Mouse (Mus musculus): ENCODE results near the gene Ogdh. TPM values are rescaled to one million over a fixed set of nuclear protein-coding genes. Genes with fewer than 3 reads are reported as not detected.

The Ogdh gene
- total and polyA plus RNA-seq, 3 experiments, result 91.8 to 118 (median 94.9) TPM

GRCm38 (mm10) chr11:6403830-6404405 is 112.5 kb downstream of the Ogdh start:
- no peaks in the 10 kb centered on the region for H3K9me3 ChIP-seq (replicated peaks; ENCODE audit: insufficient read depth, low read length)
- no peak overlapping the region for H3K27ac ChIP-seq (ENCODE audit: control insufficient read depth, low read depth, low read length)
- H3K36me3 ChIP-seq (ENCODE audit: control insufficient read depth in 1 of 2, insufficient read depth in 2 of 2, low read length in 2 of 2), result peaks cover 0 to 13% of the 10 kb centered on the region in 2 experiments; a peak in 2 of 4 replicates
- H3K4me1 ChIP-seq (ENCODE audit: control insufficient read depth in 1 of 2, insufficient read depth in 2 of 2, low read length in 2 of 2), result no peaks in the 10 kb centered on the region
- no peak for TF ChIP-seq EP300 (IDR thresholded peaks at IDR 0.05; ENCODE audit: low read depth in 1 of 2, low read length in 2 of 2)
- TF ChIP-seq CHD1 (IDR thresholded peaks at IDR 0.05; ENCODE audit: low read depth, low read length), result no peak
- no peak for TF ChIP-seq SMC3 (IDR thresholded peaks at IDR 0.05; ENCODE audit: low read depth, low read length)
- no peak for TF ChIP-seq CHD2 (IDR thresholded peaks at IDR 0.05; ENCODE audit: low read length)
- H3K9ac ChIP-seq (ENCODE audit: control insufficient read depth, low read depth, low read length, poor library complexity, severe bottlenecking), result no peak overlapping the region
- no peak for DNase-seq (ENCODE audit: low read depth, low spot score)
- no peaks in the 10 kb centered on the region for H3K79me2 ChIP-seq (ENCODE audit: control insufficient read depth, insufficient read depth, low read length, poor library complexity)
- no peaks in the 10 kb centered on the region for H3K27me3 ChIP-seq (ENCODE audit: control insufficient read depth in 1 of 2, insufficient read depth in 2 of 2, low read length in 2 of 2)
- no peak overlapping the region for H3K4me3 ChIP-seq (ENCODE audit: control insufficient read depth in 1 of 2, insufficient read depth in 1 of 2, low read depth in 2 of 2, low read length in 2 of 2)

- H3K27me3 ChIP-seq (ENCODE audit: control insufficient read depth in 1 of 2, insufficient read depth in 2 of 2, low read length in 2 of 2), result no peaks in the 10 kb centered on the region
- no peak for DNase-seq (ENCODE audit: low read depth, low spot score)
- no peaks in the 10 kb centered on the region for H3K9me3 ChIP-seq (replicated peaks; ENCODE audit: insufficient read depth, low read length)
- no peak overlapping the region for H3K27ac ChIP-seq (ENCODE audit: control insufficient read depth, low read depth, low read length)
- no peak overlapping the region for H3K9ac ChIP-seq (ENCODE audit: control insufficient read depth, low read depth, low read length, poor library complexity, severe bottlenecking)
- H3K4me3 ChIP-seq (ENCODE audit: control insufficient read depth in 1 of 2, insufficient read depth in 1 of 2, low read depth in 2 of 2, low read length in 2 of 2), result no peak overlapping the region
- H3K36me3 ChIP-seq (ENCODE audit: control insufficient read depth in 1 of 2, insufficient read depth in 2 of 2, low read length in 2 of 2), result peaks cover 0 to 13% of the 10 kb centered on the region in 2 experiments; a peak in 2 of 4 replicates
- TF ChIP-seq TBP (IDR thresholded peaks at IDR 0.05; ENCODE audit: low read depth, low read length), result no peak
- TF ChIP-seq BHLHE40 (IDR thresholded peaks at IDR 0.05; ENCODE audit: borderline replicate concordance, low read depth, low read length), result no peak
- TF ChIP-seq UBTF (IDR thresholded peaks at IDR 0.05; ENCODE audit: borderline replicate concordance, insufficient read depth, low read depth, low read length), result no peak
- no peak for TF ChIP-seq MXI1 (IDR thresholded peaks at IDR 0.05; ENCODE audit: low read depth, low read length)
- no peaks in the 10 kb centered on the region for H3K79me2 ChIP-seq (ENCODE audit: control insufficient read depth, insufficient read depth, low read length, poor library complexity)
- no peaks in the 10 kb centered on the region for H3K4me1 ChIP-seq (ENCODE audit: control insufficient read depth in 1 of 2, insufficient read depth in 2 of 2, low read length in 2 of 2)
Measured at GRCm38 (mm10) chr11:6404699-6405566, 113.5 kb downstream of the Ogdh start.

GRCm38 (mm10) chr11:6405591-6406081 is 114.2 kb downstream of the Ogdh start:
- no peak overlapping the region for H3K4me3 ChIP-seq (ENCODE audit: control insufficient read depth in 1 of 2, insufficient read depth in 1 of 2, low read depth in 2 of 2, low read length in 2 of 2)
- DNase-seq (ENCODE audit: low read depth, low spot score), result no peak
- no peak overlapping the region for H3K9ac ChIP-seq (ENCODE audit: control insufficient read depth, low read depth, low read length, poor library complexity, severe bottlenecking)
- no peaks in the 10 kb centered on the region for H3K79me2 ChIP-seq (ENCODE audit: control insufficient read depth, insufficient read depth, low read length, poor library complexity)
- no peak overlapping the region for H3K27ac ChIP-seq (ENCODE audit: control insufficient read depth, low read depth, low read length)
- TF ChIP-seq CHD1 (IDR thresholded peaks at IDR 0.05; ENCODE audit: low read depth, low read length), result no peak
- TF ChIP-seq POLR2AphosphoS5 (IDR thresholded peaks at IDR 0.05; ENCODE audit: borderline replicate concordance, low read depth, low read length), result no peak
- H3K4me1 ChIP-seq (ENCODE audit: control insufficient read depth in 1 of 2, insufficient read depth in 2 of 2, low read length in 2 of 2), result no peaks in the 10 kb centered on the region
- peaks cover 0 to 13% of the 10 kb centered on the region in 2 experiments; a peak in 2 of 4 replicates for H3K36me3 ChIP-seq (ENCODE audit: control insufficient read depth in 1 of 2, insufficient read depth in 2 of 2, low read length in 2 of 2)
- H3K27me3 ChIP-seq (ENCODE audit: control insufficient read depth in 1 of 2, insufficient read depth in 2 of 2, low read length in 2 of 2), result no peaks in the 10 kb centered on the region
- no peaks in the 10 kb centered on the region for H3K9me3 ChIP-seq (replicated peaks; ENCODE audit: insufficient read depth, low read length)

Other genes starting within 250 kb of the Ogdh start
- 0.03 and 0.04 TPM in 2 replicates for gene Camk2b, start 225.3 kb upstream of the Ogdh start, total RNA-seq (2012; rRNA removed)
- under 1 TPM in 1 of 2 experiments, not detected in 1; 0.04 TPM for gene Camk2b, start 225.3 kb upstream of the Ogdh start, polyA plus RNA-seq (2012; ENCODE audit: insufficient read depth in 1 of 2, insufficient read length in 2 of 2, low read depth in 1 of 2, low replicate concordance in 2 of 2, missing spikeins in 1 of 2)
- 0.33 and 0.46 TPM in 2 replicates for gene A730071L15Rik, start 91.6 kb upstream of the Ogdh start, total RNA-seq (2012; rRNA removed)
- gene A730071L15Rik, start 91.6 kb upstream of the Ogdh start, polyA plus RNA-seq (2012; ENCODE audit: insufficient read depth in 1 of 2, insufficient read length in 2 of 2, low read depth in 1 of 2, low replicate concordance in 2 of 2, missing spikeins in 1 of 2), result under 1 TPM in 1 of 2 experiments, not detected in 1; 0.13 TPM
- gene Nudcd3, start 91.2 kb upstream of the Ogdh start, total RNA-seq (2012; rRNA removed), result 29.8 and 33.3 TPM in 2 replicates
- gene Nudcd3, start 91.2 kb upstream of the Ogdh start, polyA plus RNA-seq (2012; ENCODE audit: insufficient read depth in 1 of 2, insufficient read length in 2 of 2, low read depth in 1 of 2, low replicate concordance in 2 of 2, missing spikeins in 1 of 2), result 10 to 100 TPM in 1 of 2 experiments, not detected in 1; 50.5 TPM
- gene Npc1l1, start 61.5 kb upstream of the Ogdh start, total RNA-seq (2012; rRNA removed), result not detected in 2 replicates
- gene Npc1l1, start 61.5 kb upstream of the Ogdh start, polyA plus RNA-seq (2012; ENCODE audit: insufficient read depth in 1 of 2, insufficient read length in 2 of 2, low read depth in 1 of 2, low replicate concordance in 2 of 2, missing spikeins in 1 of 2), result under 1 TPM in 1 of 2 experiments, not detected in 1; 0.10 TPM
- 178 and 201 TPM in 2 replicates for gene Ddx56, start 23.9 kb upstream of the Ogdh start, total RNA-seq (2012; rRNA removed)
- gene Ddx56, start 23.9 kb upstream of the Ogdh start, polyA plus RNA-seq (2012; ENCODE audit: insufficient read depth in 1 of 2, insufficient read length in 2 of 2, low read depth in 1 of 2, low replicate concordance in 2 of 2, missing spikeins in 1 of 2), result 100 to 1,000 TPM in 1 of 2 experiments, not detected in 1; 138 TPM
- gene Tmed4, start 16.8 kb upstream of the Ogdh start, total RNA-seq (2012; rRNA removed), result 47.8 and 60.9 TPM in 2 replicates
- 10 to 100 TPM in 1 of 2 experiments, not detected in 1; 66.5 TPM for gene Tmed4, start 16.8 kb upstream of the Ogdh start, polyA plus RNA-seq (2012; ENCODE audit: insufficient read depth in 1 of 2, insufficient read length in 2 of 2, low read depth in 1 of 2, low replicate concordance in 2 of 2, missing spikeins in 1 of 2)
- 12.3 and 12.8 TPM in 2 replicates for gene Zmiz2, start 97.4 kb downstream of the Ogdh start, total RNA-seq (2012; rRNA removed)
- 10 to 100 TPM; 35.5 to 90.3 TPM for gene Zmiz2, start 97.4 kb downstream of the Ogdh start, polyA plus RNA-seq (2012; ENCODE audit: insufficient read depth in 1 of 2, insufficient read length in 2 of 2, low read depth in 1 of 2, low replicate concordance in 2 of 2, missing spikeins in 1 of 2)
- 7,288 and 8,303 TPM in 2 replicates for gene Ppia, start 123.8 kb downstream of the Ogdh start, total RNA-seq (2012; rRNA removed)
- gene Ppia, start 123.8 kb downstream of the Ogdh start, polyA plus RNA-seq (2012; ENCODE audit: insufficient read depth in 1 of 2, insufficient read length in 2 of 2, low read depth in 1 of 2, low replicate concordance in 2 of 2, missing spikeins in 1 of 2), result 1,000 to 10,000 TPM in 1 of 2 experiments, not detected in 1; 3,662 TPM
- gene H2afv, start 152.8 kb downstream of the Ogdh start, total RNA-seq (2012; rRNA removed), result 70.6 and 97.2 TPM in 2 replicates
- 100 to 1,000 TPM in 1 of 2 experiments, not detected in 1; 159 TPM for gene H2afv, start 152.8 kb downstream of the Ogdh start, polyA plus RNA-seq (2012; ENCODE audit: insufficient read depth in 1 of 2, insufficient read length in 2 of 2, low read depth in 1 of 2, low replicate concordance in 2 of 2, missing spikeins in 1 of 2)
- 29.3 and 33.9 TPM in 2 replicates for gene Purb, start 184.3 kb downstream of the Ogdh start, total RNA-seq (2012; rRNA removed)
- 10 to 100 TPM; 23.1 to 32.7 TPM for gene Purb, start 184.3 kb downstream of the Ogdh start, polyA plus RNA-seq (2012; ENCODE audit: insufficient read depth in 1 of 2, insufficient read length in 2 of 2, low read depth in 1 of 2, low replicate concordance in 2 of 2, missing spikeins in 1 of 2)
- 19.4 and 22.8 TPM in 2 replicates for gene Myo1g, start 229.3 kb downstream of the Ogdh start, total RNA-seq (2012; rRNA removed)
- gene Myo1g, start 229.3 kb downstream of the Ogdh start, polyA plus RNA-seq (2012; ENCODE audit: insufficient read depth in 1 of 2, insufficient read length in 2 of 2, low read depth in 1 of 2, low replicate concordance in 2 of 2, missing spikeins in 1 of 2), result 10 to 100 TPM in 1 of 2 experiments, not detected in 1; 33.3 TPM